Mouse (Mus musculus): ENCODE results near the gene Abcg2. TPM values are rescaled to one million over a fixed set of nuclear protein-coding genes. Genes with fewer than 3 reads are reported as not detected.

Gene Abcg2
- polyA plus RNA-seq, 1 experiment from 2014 or later = 34.3 TPM

- peak overlapping the region; percentile 70 for H3K4me2 ChIP-seq
- no peak overlapping the region for H3K27ac ChIP-seq
- H3K27me3 ChIP-seq = no peaks in the 10 kb centered on the region
- ATAC-seq (ENCODE audit: low FRiP score) = peak; percentile 100
- peak overlapping the region; percentile 49 for H3K4me3 ChIP-seq (replicated peaks)
- H3K9ac ChIP-seq = peak overlapping the region; percentile 59
- H3K36me3 ChIP-seq (replicated peaks) = no peaks in the 10 kb centered on the region
- WGBS = under 1% methylated on average over 50 of the region's 50 CpGs
- no peaks in the 10 kb centered on the region for H3K9me3 ChIP-seq
- 0 out of 2 replicates have a peak, but pooled peaks cover 3% of the 10 kb centered on the region for H3K4me1 ChIP-seq
Measured at GRCm38 (mm10) chr6:58640333-58641018, 56.2 kb downstream of the Abcg2 start.

GRCm38 (mm10) chr6:58641056-58641799, 56.9 kb downstream of the Abcg2 start:
- Histone ChIP-seq H3K4me3 (replicated peaks) (peak overlapping the region; percentile 49), H3K4me1 (0 out of 2 replicates have a peak, but pooled peaks cover 3% of the 10 kb centered on the region), H3K27ac (no peak overlapping the region), H3K27me3 (no peaks in the 10 kb centered on the region), H3K4me2 (peak overlapping the region; percentile 70), H3K36me3 (replicated peaks) (no peaks in the 10 kb centered on the region), H3K9me3 (no peaks in the 10 kb centered on the region), H3K9ac (no peak overlapping the region)
- 56% methylated on average over 11 of the region's 11 CpGs for WGBS
- ATAC-seq (ENCODE audit: low FRiP score) = no peak

GRCm38 (mm10) chr6:58642191-58642590, 57.9 kb downstream of the Abcg2 start:
- H3K4me3 ChIP-seq (replicated peaks) = no peak overlapping the region
- H3K27ac ChIP-seq = no peak overlapping the region
- H3K9ac ChIP-seq = no peak overlapping the region
- H3K4me2 ChIP-seq = no peak overlapping the region
- ATAC-seq (ENCODE audit: low FRiP score) = no peak
- no peaks in the 10 kb centered on the region for H3K9me3 ChIP-seq
- H3K27me3 ChIP-seq = no peaks in the 10 kb centered on the region
- 85% methylated on average over 2 of the region's 2 CpGs for WGBS
- H3K4me1 ChIP-seq = 0 out of 2 replicates have a peak, but pooled peaks cover 3% of the 10 kb centered on the region
- no peaks in the 10 kb centered on the region for H3K36me3 ChIP-seq (replicated peaks)

- Histone ChIP-seq H3K27ac (no peak overlapping the region), H3K9ac (no peak overlapping the region)
- WGBS = 88% methylated on average over 2 of the region's 2 CpGs
Measured at GRCm38 (mm10) chr6:58644586-58644985, 60.3 kb downstream of the Abcg2 start.

GRCm38 (mm10) chr6:58648100-58648749, 63.9 kb downstream of the Abcg2 start:
- Histone ChIP-seq H3K4me2 (no peak overlapping the region), H3K36me3 (replicated peaks) (no peaks in the 10 kb centered on the region), H3K27me3 (no peaks in the 10 kb centered on the region), H3K4me1 (no peaks in the 10 kb centered on the region), H3K9me3 (no peaks in the 10 kb centered on the region), H3K27ac (no peak overlapping the region), H3K4me3 (replicated peaks) (no peak overlapping the region), H3K9ac (no peak overlapping the region)
- no peak for ATAC-seq (ENCODE audit: low FRiP score)
- 85% methylated on average over 3 of the region's 3 CpGs for WGBS

More at GRCm38 (mm10) chr6:58644586-58644985, 60.3 kb downstream of the Abcg2 start:
- no peak overlapping the region for H3K4me2 ChIP-seq
- no peak for ATAC-seq (ENCODE audit: low FRiP score)
- H3K36me3 ChIP-seq (replicated peaks) = no peaks in the 10 kb centered on the region
- H3K9me3 ChIP-seq = no peaks in the 10 kb centered on the region
- H3K4me3 ChIP-seq (replicated peaks) = no peak overlapping the region
- no peaks in the 10 kb centered on the region for H3K27me3 ChIP-seq
- 0 out of 2 replicates have a peak, but pooled peaks cover 3% of the 10 kb centered on the region for H3K4me1 ChIP-seq

GRCm38 (mm10) chr6:58650136-58650535, 65.8 kb downstream of the Abcg2 start:
- no peak for ATAC-seq (ENCODE audit: low FRiP score)
- H3K27ac ChIP-seq = no peak overlapping the region
- no peaks in the 10 kb centered on the region for H3K27me3 ChIP-seq
- H3K9me3 ChIP-seq = no peaks in the 10 kb centered on the region
- no peak overlapping the region for H3K4me2 ChIP-seq
- H3K4me3 ChIP-seq (replicated peaks) = no peak overlapping the region
- no peak overlapping the region for H3K9ac ChIP-seq
- no peaks in the 10 kb centered on the region for H3K4me1 ChIP-seq
- WGBS = 93% methylated on average over 3 of the region's 3 CpGs
- no peaks in the 10 kb centered on the region for H3K36me3 ChIP-seq (replicated peaks)

DNA sequence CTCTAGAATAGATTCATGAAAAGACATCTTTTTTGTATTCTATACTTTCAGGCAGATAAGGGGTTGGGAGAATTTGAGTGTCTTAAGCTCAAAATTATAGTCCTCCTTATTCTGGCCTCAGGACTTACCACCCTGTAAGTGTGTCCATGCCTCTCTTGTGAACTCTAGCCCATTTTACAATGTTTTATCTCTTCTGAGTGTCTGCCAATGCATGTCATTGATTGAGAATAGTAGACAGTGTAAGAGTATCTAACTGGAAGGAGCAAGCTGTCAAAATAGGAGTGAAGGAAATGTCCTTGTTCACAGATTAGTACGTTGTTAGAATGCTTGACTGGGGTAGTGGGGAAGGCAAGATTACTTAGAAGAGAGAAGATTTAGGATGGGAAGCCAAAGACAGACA, 66.7 kb downstream of the Abcg2 start:
- Histone ChIP-seq H3K4me2 (no peak overlapping the region), H3K9me3 (no peaks in the 10 kb centered on the region), H3K27me3 (no peaks in the 10 kb centered on the region), H3K4me3 (replicated peaks) (no peak overlapping the region), H3K9ac (no peak overlapping the region), H3K36me3 (replicated peaks) (no peaks in the 10 kb centered on the region), H3K27ac (no peak overlapping the region), H3K4me1 (no peaks in the 10 kb centered on the region)
- ATAC-seq (ENCODE audit: low FRiP score) = no peak
- 94% methylated on average over 1 of the region's 1 CpGs for WGBS

DNA sequence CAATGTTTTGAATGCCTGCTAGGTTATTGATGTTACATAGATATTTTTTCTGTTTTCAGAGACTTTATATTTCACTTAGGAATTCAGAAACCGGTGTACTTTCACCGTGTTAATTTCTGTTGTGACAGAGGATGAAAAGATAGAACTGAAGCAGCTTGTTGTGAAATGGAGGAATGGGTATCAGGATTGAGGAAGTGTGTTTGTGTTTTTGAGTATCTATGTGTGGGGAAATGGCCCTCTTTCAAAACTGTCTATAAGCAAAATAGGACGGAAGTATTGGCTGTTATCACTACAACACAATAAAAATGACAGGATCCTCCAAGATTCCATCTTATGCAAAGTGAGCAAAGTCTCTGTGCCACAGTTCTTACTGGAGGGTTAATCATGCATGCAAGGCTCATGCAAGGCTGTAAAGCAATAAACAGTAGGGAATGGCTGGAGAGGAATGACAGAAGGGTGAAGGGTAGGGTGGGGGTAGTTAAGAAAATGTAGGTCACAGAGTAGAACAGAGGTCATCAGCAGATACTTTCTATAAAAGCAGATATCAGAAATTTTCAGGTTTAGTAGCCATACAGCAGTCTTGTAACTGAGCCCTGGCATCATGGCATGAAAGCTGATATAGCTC, 76.7 kb downstream of the Abcg2 start:
- no peaks in the 10 kb centered on the region for H3K36me3 ChIP-seq (replicated peaks)
- H3K4me3 ChIP-seq (replicated peaks) = no peak overlapping the region
- H3K27me3 ChIP-seq = no peaks in the 10 kb centered on the region
- no peak for ATAC-seq (ENCODE audit: low FRiP score)
- WGBS = 93% methylated on average over 3 of the region's 3 CpGs
- no peaks in the 10 kb centered on the region for H3K4me1 ChIP-seq
- no peak overlapping the region for H3K9ac ChIP-seq
- no peaks in the 10 kb centered on the region for H3K9me3 ChIP-seq
- H3K4me2 ChIP-seq = no peak overlapping the region
- H3K27ac ChIP-seq = no peak overlapping the region

GRCm38 (mm10) chr6:58677802-58678201, 93.5 kb downstream of the Abcg2 start:
- H3K27ac ChIP-seq = no peak overlapping the region
- no peak for ATAC-seq (ENCODE audit: low FRiP score)
- WGBS = 100% methylated on average over 1 of the region's 1 CpGs
- H3K27me3 ChIP-seq = no peaks in the 10 kb centered on the region
- H3K9me3 ChIP-seq = no peaks in the 10 kb centered on the region
- no peaks in the 10 kb centered on the region for H3K4me1 ChIP-seq
- no peak overlapping the region for H3K4me3 ChIP-seq (replicated peaks)
- H3K4me2 ChIP-seq = no peak overlapping the region
- H3K36me3 ChIP-seq (replicated peaks) = no peaks in the 10 kb centered on the region; the same call in 1 of the 2 replicates
- no peak overlapping the region for H3K9ac ChIP-seq

DNA sequence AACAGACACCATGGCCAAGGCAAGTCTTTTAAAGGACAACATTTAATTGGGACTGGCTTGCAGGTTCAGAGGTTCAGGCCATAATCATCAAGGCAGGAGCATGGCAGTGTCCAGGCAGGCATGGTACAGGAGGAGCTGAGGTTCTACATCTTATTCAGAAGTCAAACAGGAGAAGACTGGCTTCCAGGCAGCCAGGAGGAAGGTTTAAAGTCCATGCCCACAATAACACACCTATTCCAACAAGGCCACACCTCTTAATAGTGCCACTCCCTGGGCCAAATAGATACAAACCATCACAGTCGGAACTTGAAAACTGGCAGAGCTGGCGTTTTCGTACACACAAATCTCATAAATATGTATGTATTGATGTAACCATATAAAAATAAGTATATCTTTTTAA, 94.2 kb downstream of the Abcg2 start:
- no peaks in the 10 kb centered on the region for H3K4me1 ChIP-seq
- ATAC-seq (ENCODE audit: low FRiP score) = no peak
- H3K4me2 ChIP-seq = no peak overlapping the region
- no peaks in the 10 kb centered on the region; the same call in 1 of the 2 replicates for H3K36me3 ChIP-seq (replicated peaks)
- no peaks in the 10 kb centered on the region for H3K9me3 ChIP-seq
- WGBS = 100% methylated on average over 3 of the region's 3 CpGs
- no peak overlapping the region for H3K27ac ChIP-seq
- H3K27me3 ChIP-seq = no peaks in the 10 kb centered on the region
- H3K4me3 ChIP-seq (replicated peaks) = no peak overlapping the region
- no peak overlapping the region for H3K9ac ChIP-seq

GRCm38 (mm10) chr6:58691584-58691983, 107.3 kb downstream of the Abcg2 start:
- H3K36me3 ChIP-seq (replicated peaks) = no peaks in the 10 kb centered on the region
- no peaks in the 10 kb centered on the region for H3K4me1 ChIP-seq
- no peak overlapping the region for H3K9ac ChIP-seq
- no peak overlapping the region for H3K4me3 ChIP-seq (replicated peaks)
- H3K27ac ChIP-seq = no peak overlapping the region
- H3K9me3 ChIP-seq = no peaks in the 10 kb centered on the region
- ATAC-seq (ENCODE audit: low FRiP score) = no peak
- H3K27me3 ChIP-seq = no peaks in the 10 kb centered on the region
- no peak overlapping the region for H3K4me2 ChIP-seq
- WGBS = 82% methylated on average over 2 of the region's 2 CpGs

GRCm38 (mm10) chr6:58694257-58694656, 109.9 kb downstream of the Abcg2 start:
- no peak for ATAC-seq (ENCODE audit: low FRiP score)
- Histone ChIP-seq H3K27ac (no peak overlapping the region), H3K4me2 (no peak overlapping the region), H3K27me3 (no peaks in the 10 kb centered on the region), H3K9ac (no peak overlapping the region), H3K36me3 (replicated peaks) (no peaks in the 10 kb centered on the region), H3K4me3 (replicated peaks) (no peak overlapping the region), H3K4me1 (no peaks in the 10 kb centered on the region), H3K9me3 (no peaks in the 10 kb centered on the region)
- 92% methylated on average over 2 of the region's 2 CpGs for WGBS

Data from forebrain, embryonic 12.5 days (tissue).